Mouse (Mus musculus): ENCODE data around the gene Hif3a.

DNA sequence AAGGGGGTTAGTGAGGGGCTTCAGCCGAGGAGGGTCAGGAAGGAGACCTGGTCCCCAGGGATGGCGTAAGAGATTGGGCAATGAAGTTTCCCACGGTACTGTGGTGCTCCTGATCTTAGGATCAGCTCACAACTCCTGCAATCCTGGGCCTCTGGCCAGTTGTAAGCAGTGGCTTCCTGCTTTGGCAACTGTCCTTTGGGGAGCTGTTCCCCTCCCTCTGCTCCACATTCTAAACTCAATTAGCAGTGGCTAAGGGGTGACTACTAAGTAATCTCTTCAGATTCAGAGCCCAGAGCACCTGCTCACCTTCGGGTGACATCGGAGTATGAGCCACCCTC lies 52.2 kb downstream of the Hif3a start:
- TF ChIP-seq USF1 (IDR thresholded peaks at IDR 0.05; ENCODE audit: low read depth) (no peak), POLR2AphosphoS2 (IDR thresholded peaks at IDR 0.05; ENCODE audit: insufficient read length, low read depth) (no peak), CEBPB (IDR thresholded peaks at IDR 0.05; ENCODE audit: insufficient read depth, poor library complexity, severe bottlenecking) (no peak)
